Mouse (Mus musculus): ENCODE data around the gene Rwdd1.

DNA sequence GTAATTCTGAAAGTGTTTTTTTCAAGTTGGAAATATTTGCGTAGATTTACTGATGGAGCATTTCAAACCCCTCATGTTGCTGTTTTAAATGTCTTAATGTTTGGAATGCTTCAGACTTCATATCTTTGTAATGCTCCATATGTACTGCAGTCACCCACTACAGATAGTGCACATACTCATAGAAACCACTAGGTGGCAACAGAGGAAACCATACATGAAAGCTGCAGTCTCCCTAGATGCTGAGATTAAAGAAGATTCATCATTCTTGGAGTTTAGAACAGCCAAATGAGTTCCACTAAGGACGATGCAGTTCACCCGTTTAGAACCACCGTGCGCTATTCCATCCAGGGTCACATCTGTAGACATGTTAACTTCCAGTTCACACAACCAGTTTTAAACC lies 17.2 kb upstream of the Rwdd1 start:
- peak; percentile 82 for TF ChIP-seq CTCF (conservative IDR thresholded peaks at IDR 0.05 in 1 of 2, IDR thresholded peaks at IDR 0.05 in 1 of 2; ENCODE audit: low read depth in 2 of 2, low read length in 2 of 2)
- TF ChIP-seq POLR2A (IDR thresholded peaks at IDR 0.05; ENCODE audit: low read depth, low read length) = no peak
- TF ChIP-seq JUND (conservative IDR thresholded peaks at IDR 0.05; ENCODE audit: low read depth, low read length) = no peak
- no peak for TF ChIP-seq HCFC1 (IDR thresholded peaks at IDR 0.05; ENCODE audit: low read depth, low read length)
- no peak for TF ChIP-seq ZC3H11A (IDR thresholded peaks at IDR 0.05; ENCODE audit: low read depth, low read length)
- TF ChIP-seq BHLHE40 (IDR thresholded peaks at IDR 0.05; ENCODE audit: low read depth, low read length) = no peak
- no peak for TF ChIP-seq CHD1 (IDR thresholded peaks at IDR 0.05; ENCODE audit: low read depth, low read length)
- TF ChIP-seq SIN3A (IDR thresholded peaks at IDR 0.05; ENCODE audit: low read length) = no peak
- TF ChIP-seq ZKSCAN1 (IDR thresholded peaks at IDR 0.05; ENCODE audit: borderline replicate concordance, low read depth, low read length) = no peak
- TF ChIP-seq MAX (IDR thresholded peaks at IDR 0.05; ENCODE audit: low read length) = no peak
- no peak for TF ChIP-seq USF1 (IDR thresholded peaks at IDR 0.05; ENCODE audit: low read depth, low read length)
- no peak for TF ChIP-seq EP300 (IDR thresholded peaks at IDR 0.05; ENCODE audit: low read length)
- no peak for TF ChIP-seq ZNF384 (IDR thresholded peaks at IDR 0.05; ENCODE audit: low read depth, low read length)
- TF ChIP-seq ETS1 (conservative IDR thresholded peaks at IDR 0.05; ENCODE audit: low read depth, low read length) = no peak
